Mouse (Mus musculus) cerebellum, adult 18-20 months (tissue): ENCODE data around the gene Itfg2.
A peak's percentile ranks its signal among the peaks of the same experiment; 100 is the strongest.
"Not testable (repeated sequence)": the region's sequence is repeated elsewhere in the genome, so short reads cannot be mapped to it uniquely, and the experiment has no call there.

Source experiments
- DNase-seq, 2 experiments: peaks; one replicate each; pipeline ENCODE4 v3.0.0; 2021

Itfg2 gene

GRCm38 (mm10) chr6:128380594-128381167, 44.0 kb downstream of the Itfg2 start:
- DNase-seq: not testable (repeated sequence)

DNA sequence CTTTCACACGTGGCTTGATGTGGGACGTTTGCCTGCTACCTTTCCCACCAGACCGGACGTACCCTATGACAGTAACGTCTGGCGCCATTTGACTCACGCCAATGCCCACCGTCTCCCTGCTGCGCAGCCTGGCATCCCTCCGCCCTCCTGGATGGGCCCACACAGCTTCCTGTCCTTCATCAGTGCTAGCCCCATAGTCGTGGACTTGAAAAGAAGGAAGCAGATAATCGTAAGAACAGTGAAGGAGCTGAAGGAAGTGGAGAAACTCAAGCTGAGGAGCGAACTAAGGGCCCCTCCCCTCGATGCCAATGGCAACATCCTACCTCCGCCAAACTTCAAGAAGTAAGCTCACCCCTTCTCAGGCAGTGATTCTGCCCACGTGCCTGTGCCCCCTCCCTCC, 45.1 kb downstream of the Itfg2 start:
- DNase-seq: no peak

DNA sequence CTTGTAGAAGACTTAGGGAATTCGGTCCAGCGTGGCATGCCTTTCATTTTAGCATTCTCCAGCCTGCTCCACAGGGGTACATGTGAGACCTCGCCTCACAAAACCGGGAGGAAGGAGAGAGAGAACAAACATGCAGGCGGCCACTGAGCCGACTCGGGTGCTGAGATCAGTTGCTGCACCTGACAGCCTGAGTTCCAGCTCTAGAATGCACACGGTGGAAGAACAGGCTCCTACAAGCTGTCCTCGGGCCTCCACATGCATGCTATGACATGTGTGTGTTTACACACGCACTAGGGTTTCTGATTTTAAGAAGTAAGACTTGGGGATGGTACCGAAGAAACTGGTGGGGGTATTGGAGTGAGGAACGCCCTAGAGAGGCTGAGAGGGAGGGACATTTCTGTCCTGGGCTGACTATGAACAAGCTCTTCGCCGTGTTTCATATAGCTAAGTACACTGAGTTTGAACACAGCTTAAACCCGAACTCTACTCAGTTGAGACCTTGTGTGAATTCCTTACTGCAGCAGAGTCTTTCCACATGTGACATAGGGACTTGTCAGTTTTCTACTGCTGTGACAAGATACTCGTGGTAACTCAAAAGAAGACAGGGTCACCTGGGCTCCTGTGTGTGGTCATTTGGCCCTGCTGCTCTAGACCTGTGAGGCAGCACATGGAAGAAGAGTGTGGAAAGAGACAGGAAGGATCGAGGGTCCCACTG, 48.2 kb downstream of the Itfg2 start:
- no peak for DNase-seq

- DNase-seq: no peak
Observed at GRCm38 (mm10) chr6:128375192-128375591, 49.5 kb downstream of the Itfg2 start, which contains the start of the genes Tex52 and Gm44596. TSS of gene Tex52 (plus strand) at chr6:128375456. TSS of gene Gm44596 (plus strand) at chr6:128375503.

DNA sequence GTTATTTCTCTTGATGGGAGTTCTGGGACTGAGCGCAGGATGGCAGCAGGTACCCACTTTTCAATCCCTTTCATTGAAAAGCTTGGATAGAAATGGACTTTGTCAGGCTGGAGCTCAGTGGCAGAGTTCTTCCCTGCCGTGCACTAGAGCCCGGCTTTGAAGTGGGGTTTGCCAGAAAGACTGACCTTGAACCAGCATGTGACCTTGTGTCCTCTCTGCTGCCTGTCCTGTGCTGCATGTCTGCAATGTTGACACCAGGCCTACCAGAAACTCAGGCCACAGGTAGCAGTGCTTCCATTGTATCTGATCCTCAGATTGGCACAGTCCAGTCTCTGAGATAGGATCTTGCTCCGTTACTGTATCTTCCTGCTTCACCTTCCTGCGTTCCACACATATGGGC, 54.7 kb downstream of the Itfg2 start:
- no peak for DNase-seq

- DNase-seq: no peak
Observed at GRCm38 (mm10) chr6:128366466-128366865, 58.3 kb downstream of the Itfg2 start.

- DNase-seq: no peak
Observed at GRCm38 (mm10) chr6:128364721-128365120, 60.0 kb downstream of the Itfg2 start.

- no peak for DNase-seq
Observed at GRCm38 (mm10) chr6:128363007-128363825, 61.5 kb downstream of the Itfg2 start.

- peak; percentile 83 to 87 for DNase-seq
Observed at GRCm38 (mm10) chr6:128362381-128363006, 62.2 kb downstream of the Itfg2 start, which contains the start of the genes Rhno1 and Foxm1. TSS of gene Rhno1 (minus strand) at chr6:128362911. TSS of gene Foxm1 (plus strand) at chr6:128362967.

DNA sequence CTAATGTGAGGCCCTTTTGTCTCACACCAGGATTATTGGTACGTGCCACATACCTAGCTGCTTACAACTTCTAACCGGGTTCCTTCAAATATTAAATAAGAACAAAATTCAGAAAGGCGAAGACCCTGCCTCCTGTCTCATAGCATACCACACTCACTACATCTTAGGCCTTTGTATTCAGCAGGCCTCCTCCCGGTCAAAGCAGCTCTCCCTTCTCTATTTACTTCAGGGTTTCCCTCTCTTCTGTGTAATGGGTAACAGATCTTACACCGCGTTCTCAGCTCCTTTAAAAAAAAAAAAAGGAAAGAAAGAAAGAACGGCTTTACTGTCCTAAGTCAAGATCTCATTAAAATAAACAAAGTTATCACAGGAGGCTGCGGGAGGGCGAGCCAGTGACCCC, 62.8 kb downstream of the Itfg2 start:
- DNase-seq: no peak
